Mouse (Mus musculus) liver, adult 2 months (tissue): ENCODE measurements around the gene Tac2. TPM values are rescaled to one million over a fixed set of nuclear protein-coding genes. Genes with fewer than 3 reads are reported as not detected.

Experiments used
- DNase-seq: peaks from one replicate; pipeline ENCODE4 v3.0.0-alpha.2; 2011; ENCODE audit warnings: low read depth, low spot score; ENCODE audit errors: extremely low read depth
- H3K27ac ChIP-seq: fragments of 200-500 bp; replicated peaks from 2 replicates; pipeline ENCODE4 v1.5.1; 2012; ENCODE audit warnings: low read depth, mild to moderate bottlenecking, control low read depth, inconsistent platforms, low read length; ENCODE audit not compliant: insufficient read depth
- H3K27me3 ChIP-seq: fragments of 200-500 bp; 2 replicates; pipeline ENCODE4 v1.6.1; 2012; ENCODE audit warnings: mild to moderate bottlenecking, moderate library complexity, low read length, inconsistent platforms; ENCODE audit not compliant: control insufficient read depth, insufficient read depth
- H3K36me3 ChIP-seq: fragments of 200-500 bp; 2 replicates; pipeline ENCODE4 v1.6.1; 2012; ENCODE audit warnings: low read length, inconsistent platforms; ENCODE audit not compliant: control insufficient read depth, insufficient read depth
- H3K4me1 ChIP-seq: fragments of 200-500 bp; 2 replicates; pipeline ENCODE4 v1.6.1; 2011; ENCODE audit warnings: low read length; ENCODE audit not compliant: control insufficient read depth, insufficient read depth
- H3K4me3 ChIP-seq: fragments of 200-500 bp; 2 replicates; pipeline ENCODE4 v1.5.1; 2011; ENCODE audit warnings: low read depth, mild to moderate bottlenecking, control low read depth, low read length, moderate library complexity; ENCODE audit not compliant: insufficient read depth
- H3K79me2 ChIP-seq: fragments of 200-500 bp; 2 replicates; pipeline ENCODE4 v1.6.1; 2012; ENCODE audit warnings: inconsistent platforms, mild to moderate bottlenecking, low read length, moderate library complexity; ENCODE audit not compliant: control insufficient read depth, insufficient read depth
- H3K9ac ChIP-seq: fragments of 200-500 bp; 2 replicates; pipeline ENCODE4 v1.6.1; 2012; ENCODE audit warnings: low read depth, mild to moderate bottlenecking, control low read depth, inconsistent platforms, low read length
- CTCF ChIP-seq: fragments of 200-500 bp; IDR thresholded peaks from 2 replicates; pipeline ENCODE4 v1.5.1; 2011; ENCODE audit warnings: low read depth, low read length, control low read depth
- POLR2A ChIP-seq: fragments of 200-500 bp; IDR thresholded peaks from 2 replicates; pipeline ENCODE4 v1.6.1; 2011; ENCODE audit warnings: low read length, control low read depth; ENCODE audit not compliant: insufficient read depth; ENCODE audit errors: extremely low read depth
- WGBS: fragments of 180-500 bp; shearing (Covaris S2); methylation state at CpG from one replicate; pipeline ENCODE4 v1.1.7; 2018; 5-methylcytosine and 5-hydroxymethylcytosine counted together
- polyA plus RNA-seq: library from polyadenylated mRNA; depleted of rRNA; stranded (reverse); fragments of >200 nt; gene quantifications from 2 replicates; pipeline ENCODE4 v1.2.3, GENCODE M21; 2012
- total RNA-seq: library from RNA; depleted of rRNA; stranded (reverse); fragments of >200 nt; gene quantifications from 2 replicates; pipeline ENCODE4 v1.2.3, GENCODE M21; 2014

Gene Tac2
- total and polyA plus RNA-seq, 2 experiments = not detected

GRCm38 (mm10) chr10:127730285-127730932, 6.1 kb downstream of the Tac2 start:
- DNase-seq = no peak
- TF ChIP-seq POLR2A = no peak
- no peak for TF ChIP-seq CTCF
- no peaks in the 10 kb centered on the region for H3K36me3 ChIP-seq
- H3K27ac ChIP-seq = no peak overlapping the region
- H3K9ac ChIP-seq = no peak overlapping the region
- H3K79me2 ChIP-seq = no peaks in the 10 kb centered on the region
- 0 out of 2 replicates have a peak, but pooled peaks cover 2% of the 10 kb centered on the region for H3K27me3 ChIP-seq
- no peaks in the 10 kb centered on the region for H3K4me1 ChIP-seq
- 85% methylated on average over 11 of the region's 11 CpGs for WGBS
- no peak overlapping the region for H3K4me3 ChIP-seq

GRCm38 (mm10) chr10:127730933-127731310, 6.6 kb downstream of the Tac2 start:
- DNase-seq = no peak
- Histone ChIP-seq H3K79me2 (no peaks in the 10 kb centered on the region), H3K27ac (no peak overlapping the region), H3K27me3 (0 out of 2 replicates have a peak, but pooled peaks cover under 1% of the 10 kb centered on the region), H3K36me3 (no peaks in the 10 kb centered on the region), H3K4me3 (no peak overlapping the region), H3K9ac (no peak overlapping the region), H3K4me1 (no peaks in the 10 kb centered on the region)
- WGBS = 75% methylated on average over 9 of the region's 9 CpGs
- TF ChIP-seq CTCF (no peak), POLR2A (no peak)

GRCm38 (mm10) chr10:127731397-127731796, 7.1 kb downstream of the Tac2 start:
- WGBS = 20% methylated on average over 5 of the region's 5 CpGs
- TF ChIP-seq POLR2A = no peak
- no peak for TF ChIP-seq CTCF
- Histone ChIP-seq H3K27ac (no peak overlapping the region), H3K36me3 (no peaks in the 10 kb centered on the region), H3K79me2 (no peaks in the 10 kb centered on the region), H3K9ac (no peak overlapping the region), H3K4me1 (0 out of 2 replicates have a peak, but pooled peaks cover 1% of the 10 kb centered on the region), H3K4me3 (no peak overlapping the region), H3K27me3 (no peaks in the 10 kb centered on the region)
- DNase-seq = no peak

GRCm38 (mm10) chr10:127734434-127734833, 10.2 kb downstream of the Tac2 start:
- Histone ChIP-seq H3K36me3 (no peaks in the 10 kb centered on the region), H3K4me1 (peaks cover 15% of the 10 kb centered on the region), H3K9ac (no peak overlapping the region), H3K79me2 (no peaks in the 10 kb centered on the region), H3K27me3 (no peaks in the 10 kb centered on the region), H3K27ac (no peak overlapping the region), H3K4me3 (no peak overlapping the region)
- TF ChIP-seq CTCF (peak; percentile 68), POLR2A (no peak)
- peak; percentile 47 for DNase-seq
- WGBS = 28% methylated on average over 5 of the region's 5 CpGs

- no peaks in the 10 kb centered on the region for H3K27me3 ChIP-seq
- peaks cover 8% of the 10 kb centered on the region for H3K79me2 ChIP-seq
- DNase-seq = no peak
- no peak overlapping the region for H3K4me3 ChIP-seq
- TF ChIP-seq POLR2A = no peak
- no peak overlapping the region for H3K9ac ChIP-seq
- H3K27ac ChIP-seq = peak overlapping the region; percentile 22
- no peaks in the 10 kb centered on the region for H3K36me3 ChIP-seq
- 75% methylated on average over 2 of the region's 2 CpGs for WGBS
- peaks cover 15% of the 10 kb centered on the region for H3K4me1 ChIP-seq
Measured at GRCm38 (mm10) chr10:127736266-127736665, 12.0 kb downstream of the Tac2 start.

- no peak overlapping the region for H3K9ac ChIP-seq
Measured at GRCm38 (mm10) chr10:127736916-127737315, 12.6 kb downstream of the Tac2 start.

More at GRCm38 (mm10) chr10:127736916-127737315, 12.6 kb downstream of the Tac2 start:
- H3K79me2 ChIP-seq = peaks cover 14% of the 10 kb centered on the region
- peak; percentile 91 for DNase-seq
- H3K4me1 ChIP-seq = peaks cover 18% of the 10 kb centered on the region
- no peak overlapping the region for H3K4me3 ChIP-seq
- H3K27ac ChIP-seq = peak overlapping the region; percentile 67
- TF ChIP-seq CTCF (no peak), POLR2A (no peak)
- WGBS = 15% methylated on average over 4 of the region's 4 CpGs
- H3K36me3 ChIP-seq = peaks cover 5% of the 10 kb centered on the region; the same call in 1 of the 2 replicates
- H3K27me3 ChIP-seq = no peaks in the 10 kb centered on the region
